Mouse (Mus musculus) common myeloid progenitor, adult 5-6 weeks (primary cell): ENCODE measurements around the gene Psmb4. TPM values are rescaled to one million over a fixed set of nuclear protein-coding genes. Genes with fewer than 3 reads are reported as not detected.

Source experiments
- total RNA-seq: library from RNA; stranded (forward); fragments of 200-1000, 187-1606 nt; gene quantifications from 2 replicates; pipeline ENCODE4 v1.2.3, GENCODE M21; 2017

The Psmb4 gene
- total RNA-seq, 1 experiment from 2014 or later, result 192 TPM

Other genes starting within 250 kb of the Psmb4 start
- not detected in 2 replicates for gene Gm10972, start 243.8 kb downstream of the Psmb4 start, total RNA-seq
- 5.6 and 5.7 TPM in 2 replicates for gene Tuft1, start 228.1 kb downstream of the Psmb4 start, total RNA-seq
- 0.05 TPM in 1 of 2 replicates, not detected in the other for gene Selenbp2, start 193.4 kb downstream of the Psmb4 start, total RNA-seq
- gene Cgn, start 100.5 kb downstream of the Psmb4 start, total RNA-seq, result not detected in 2 replicates
- 24.3 and 24.6 TPM in 2 replicates for gene Pogz, start 49.4 kb downstream of the Psmb4 start, total RNA-seq
- 41.5 and 57.4 TPM in 2 replicates for gene Selenbp1, start 46.1 kb upstream of the Psmb4 start, total RNA-seq
- 24.3 and 27.3 TPM in 2 replicates for gene Rfx5, start 67.1 kb upstream of the Psmb4 start, total RNA-seq
- gene Pi4kb, start 87.8 kb upstream of the Psmb4 start, total RNA-seq, result 11.6 and 43.0 TPM in 2 replicates
- gene Zfp687, start 128.5 kb upstream of the Psmb4 start, total RNA-seq, result 18.2 and 20.6 TPM in 2 replicates
- 210 and 232 TPM in 2 replicates for gene Psmd4, start 155.7 kb upstream of the Psmb4 start, total RNA-seq
- 13.3 and 19.2 TPM in 2 replicates for gene Pip5k1a, start 220.0 kb upstream of the Psmb4 start, total RNA-seq
- 82.0 and 161 TPM in 2 replicates for gene Vps72, start 224.1 kb upstream of the Psmb4 start, total RNA-seq
- gene Tmod4, start 237.5 kb upstream of the Psmb4 start, total RNA-seq, result not detected in 2 replicates
- gene Scnm1, start 247.1 kb upstream of the Psmb4 start, total RNA-seq, result 59.6 and 88.2 TPM in 2 replicates
- 2.9 and 6.9 TPM in 2 replicates for gene Lysmd1, start 247.1 kb upstream of the Psmb4 start, total RNA-seq